Mouse (Mus musculus): Measurements from ENCODE around the gene Cep19. TPM values are rescaled to one million over a fixed set of nuclear protein-coding genes. Genes with fewer than 3 reads are reported as not detected.

The Cep19 gene
- polyA plus RNA-seq, 1 experiment from 2014 or later: 42.6 TPM

DNA sequence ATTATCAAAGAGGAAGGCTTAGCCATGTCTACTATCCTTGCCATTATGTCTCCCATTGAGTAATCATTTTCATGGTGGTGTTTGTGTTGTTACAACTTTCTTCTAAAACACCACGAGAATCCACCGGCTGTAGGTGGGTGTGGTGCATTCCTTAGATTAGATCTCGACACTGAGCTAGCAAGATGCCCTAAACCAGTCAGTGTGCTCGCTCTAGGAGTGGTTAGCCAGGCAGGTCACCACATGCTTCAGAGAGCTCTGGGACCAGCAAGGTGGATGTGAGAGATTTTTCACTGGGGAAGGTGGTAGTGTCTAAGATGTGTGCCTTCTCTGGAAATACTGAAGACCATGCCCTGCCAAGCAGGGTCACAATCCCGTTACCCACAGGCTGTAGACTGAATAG is 16.6 kb downstream of the Cep19 start:
- ATAC-seq (ENCODE audit: low FRiP score, low TSS enrichment): no peak
- Histone ChIP-seq H3K27ac (ENCODE audit: low read length) (no peak overlapping the region), H3K4me3 (ENCODE audit: low read length) (no peak overlapping the region), H3K4me2 (replicated peaks; ENCODE audit: low read depth, low read length) (no peak overlapping the region), H3K9ac (replicated peaks; ENCODE audit: low read length) (no peak overlapping the region), H3K9me3 (ENCODE audit: low read length) (no peaks in the 10 kb centered on the region), H3K27me3 (ENCODE audit: insufficient read depth, low read length) (no peaks in the 10 kb centered on the region), H3K36me3 (ENCODE audit: insufficient read depth, low read length) (no peaks in the 10 kb centered on the region), H3K4me1 (ENCODE audit: insufficient read depth, low read length) (no peaks in the 10 kb centered on the region)
- WGBS: 42% methylated on average over 5 of the region's 5 CpGs

DNA sequence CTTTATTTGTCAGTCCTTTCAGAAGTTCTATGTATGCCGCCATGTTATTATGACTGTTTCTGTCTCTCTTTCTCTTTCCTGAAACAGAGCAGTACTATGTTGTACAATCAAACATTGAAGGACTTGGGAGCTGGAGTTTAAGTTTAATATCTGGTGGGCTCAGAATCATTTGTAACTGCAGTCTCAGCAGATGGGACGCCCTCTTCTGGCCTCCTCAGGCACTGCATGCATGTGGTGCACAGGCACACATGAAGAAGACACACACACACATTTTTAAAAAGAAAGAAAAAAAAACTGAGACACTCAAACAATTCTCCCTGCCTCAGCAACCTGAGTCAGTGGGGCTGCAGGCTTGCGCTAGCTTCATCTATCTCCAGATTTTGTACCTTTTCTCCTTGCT is 20.9 kb downstream of the Cep19 start:
- H3K36me3 ChIP-seq (ENCODE audit: insufficient read depth, low read length): no peaks in the 10 kb centered on the region
- H3K9ac ChIP-seq (replicated peaks; ENCODE audit: low read length): no peak overlapping the region
- no peak overlapping the region for H3K4me2 ChIP-seq (replicated peaks; ENCODE audit: low read depth, low read length)
- H3K27me3 ChIP-seq (ENCODE audit: insufficient read depth, low read length): no peaks in the 10 kb centered on the region
- no peak for ATAC-seq (ENCODE audit: low FRiP score, low TSS enrichment)
- no peaks in the 10 kb centered on the region for H3K9me3 ChIP-seq (ENCODE audit: low read length)
- no peaks in the 10 kb centered on the region for H3K4me1 ChIP-seq (ENCODE audit: insufficient read depth, low read length)
- WGBS: 81% methylated on average over 3 of the region's 3 CpGs
- no peak overlapping the region for H3K4me3 ChIP-seq (ENCODE audit: low read length)
- H3K27ac ChIP-seq (ENCODE audit: low read length): no peak overlapping the region

DNA sequence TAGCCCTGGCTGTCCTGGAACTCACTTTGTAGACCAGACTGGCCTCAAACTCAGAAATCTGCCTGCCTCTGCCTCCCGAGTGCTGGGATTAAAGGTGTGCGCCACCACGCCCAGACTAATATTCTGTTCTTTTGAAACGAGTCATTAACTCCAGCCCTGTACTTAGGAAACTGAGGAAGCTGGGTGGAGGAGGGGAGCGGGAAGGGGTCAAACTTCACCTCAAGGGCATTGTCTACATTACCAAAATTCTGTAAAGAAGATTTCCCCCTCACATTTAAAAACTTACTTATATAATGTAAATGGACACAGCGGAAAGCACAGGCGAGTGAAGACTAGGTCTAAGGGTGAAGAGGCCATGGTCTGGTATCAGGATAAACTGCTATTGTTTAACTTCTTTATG is 24.4 kb downstream of the Cep19 start:
- no peak overlapping the region for H3K4me2 ChIP-seq (replicated peaks; ENCODE audit: low read depth, low read length)
- H3K4me1 ChIP-seq (ENCODE audit: insufficient read depth, low read length): no peaks in the 10 kb centered on the region
- no peak for ATAC-seq (ENCODE audit: low FRiP score, low TSS enrichment)
- peak overlapping the region; percentile 67; the same call in 1 of the 2 replicates for H3K27ac ChIP-seq (ENCODE audit: low read length)
- H3K9me3 ChIP-seq (ENCODE audit: low read length): no peaks in the 10 kb centered on the region
- H3K36me3 ChIP-seq (ENCODE audit: insufficient read depth, low read length): no peaks in the 10 kb centered on the region
- H3K27me3 ChIP-seq (ENCODE audit: insufficient read depth, low read length): no peaks in the 10 kb centered on the region
- WGBS: 84% methylated on average over 7 of the region's 7 CpGs
- H3K9ac ChIP-seq (replicated peaks; ENCODE audit: low read length): no peak overlapping the region
- no peak overlapping the region for H3K4me3 ChIP-seq (ENCODE audit: low read length)

DNA sequence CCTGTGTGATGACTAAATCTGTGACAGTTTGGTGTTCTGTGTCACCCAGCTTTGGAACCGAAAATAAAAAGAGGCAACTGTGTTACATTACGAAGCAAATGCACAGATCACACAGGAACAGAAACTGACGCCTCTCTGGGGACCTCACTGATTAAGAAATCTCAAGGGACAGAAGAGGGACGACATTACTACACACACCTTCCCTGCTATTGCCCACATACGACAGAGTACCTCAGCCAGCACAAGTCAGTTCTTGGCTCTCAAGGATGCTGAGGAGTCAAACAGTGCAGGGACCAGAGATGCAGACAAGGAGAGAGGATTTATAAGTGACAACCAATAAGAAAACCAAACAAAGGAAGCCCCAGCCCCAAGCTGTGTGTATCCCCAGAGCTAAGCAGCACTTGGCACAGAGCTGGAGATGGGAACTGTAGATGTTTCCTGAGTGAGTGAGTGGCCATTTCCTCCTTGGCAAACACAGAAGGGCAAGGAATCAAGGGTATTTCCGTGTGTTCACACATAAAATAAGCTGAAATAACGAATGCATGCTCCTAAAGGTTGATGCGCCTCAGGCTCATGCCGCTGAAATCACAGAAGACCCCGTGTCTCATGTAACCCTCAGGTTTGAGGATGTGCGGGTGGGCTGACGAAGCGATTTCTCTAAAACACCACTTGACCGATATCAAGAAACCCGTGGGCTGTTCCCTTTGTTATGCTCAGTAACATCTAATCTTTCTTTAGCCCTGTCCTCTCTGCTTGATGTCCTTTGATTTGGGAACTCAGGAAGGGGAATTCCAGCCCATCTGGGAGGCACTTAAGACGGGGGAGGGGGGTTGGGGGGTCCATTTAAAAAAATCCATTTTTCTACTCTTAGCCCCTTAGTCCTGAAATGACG is 25.1 kb downstream of the Cep19 start:
- H3K4me2 ChIP-seq (replicated peaks; ENCODE audit: low read depth, low read length): 0 out of 2 replicates have a peak overlapping the region, but pooled peaks have one; percentile 6
- WGBS: 57% methylated on average over 17 of the region's 17 CpGs
- H3K4me1 ChIP-seq (ENCODE audit: insufficient read depth, low read length): no peaks in the 10 kb centered on the region
- H3K36me3 ChIP-seq (ENCODE audit: insufficient read depth, low read length): no peaks in the 10 kb centered on the region
- H3K9me3 ChIP-seq (ENCODE audit: low read length): no peaks in the 10 kb centered on the region
- no peaks in the 10 kb centered on the region for H3K27me3 ChIP-seq (ENCODE audit: insufficient read depth, low read length)
- peak; percentile 9; the same call in 1 of the 2 replicates for ATAC-seq (ENCODE audit: low FRiP score, low TSS enrichment)
- H3K4me3 ChIP-seq (ENCODE audit: low read length): no peak overlapping the region
- H3K9ac ChIP-seq (replicated peaks; ENCODE audit: low read length): no peak overlapping the region
- peak overlapping the region; percentile 67; the same call in 1 of the 2 replicates for H3K27ac ChIP-seq (ENCODE audit: low read length)

DNA sequence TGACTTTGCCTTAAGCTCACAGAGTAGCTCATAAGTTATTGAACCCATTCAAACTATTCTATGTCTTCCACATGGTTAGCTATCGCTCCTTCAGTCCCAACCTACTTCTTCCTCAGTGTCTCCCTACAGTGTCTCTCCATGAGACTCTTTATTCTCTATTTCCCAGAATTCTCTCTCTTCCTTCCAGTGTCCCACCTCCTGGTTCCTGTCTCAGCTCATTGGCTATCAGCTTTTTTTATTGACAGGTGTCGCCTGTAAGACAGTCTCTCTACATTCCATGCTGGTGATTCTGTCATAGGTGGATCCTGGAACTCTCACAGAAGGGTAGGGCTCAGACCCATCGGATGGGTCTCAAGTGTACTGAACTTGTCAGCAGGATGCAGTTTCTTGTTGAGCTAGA is 25.8 kb downstream of the Cep19 start:
- no peak overlapping the region for H3K4me3 ChIP-seq (ENCODE audit: low read length)
- H3K9me3 ChIP-seq (ENCODE audit: low read length): no peaks in the 10 kb centered on the region
- H3K9ac ChIP-seq (replicated peaks; ENCODE audit: low read length): no peak overlapping the region
- no peaks in the 10 kb centered on the region for H3K36me3 ChIP-seq (ENCODE audit: insufficient read depth, low read length)
- no peak overlapping the region for H3K4me2 ChIP-seq (replicated peaks; ENCODE audit: low read depth, low read length)
- H3K27ac ChIP-seq (ENCODE audit: low read length): 0 out of 2 replicates have a peak overlapping the region, but pooled peaks have one; percentile 67
- ATAC-seq (ENCODE audit: low FRiP score, low TSS enrichment): no peak
- WGBS: 92% methylated on average over 3 of the region's 3 CpGs
- no peaks in the 10 kb centered on the region for H3K27me3 ChIP-seq (ENCODE audit: insufficient read depth, low read length)
- H3K4me1 ChIP-seq (ENCODE audit: insufficient read depth, low read length): no peaks in the 10 kb centered on the region

DNA sequence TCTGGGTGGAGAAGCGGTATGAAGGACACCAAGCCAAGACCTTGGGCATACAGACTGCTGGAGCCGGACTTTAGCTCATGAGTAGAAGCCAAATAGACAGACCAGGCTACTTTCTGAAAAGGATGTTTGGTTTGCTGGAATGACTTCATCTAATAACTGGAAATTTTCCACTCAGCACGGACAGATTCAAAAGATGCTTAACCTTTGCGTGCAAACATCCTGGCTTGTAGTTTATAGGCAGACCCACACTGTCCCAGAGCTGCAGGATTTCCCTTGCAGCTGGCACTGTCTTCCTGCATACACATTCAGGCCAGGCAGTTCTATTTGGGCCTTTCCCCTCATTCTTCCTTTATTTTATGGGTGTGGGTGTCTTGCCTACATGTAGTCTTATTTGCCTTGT is 27.4 kb downstream of the Cep19 start:
- Histone ChIP-seq H3K9ac (replicated peaks; ENCODE audit: low read length) (no peak overlapping the region), H3K4me1 (ENCODE audit: insufficient read depth, low read length) (no peaks in the 10 kb centered on the region), H3K9me3 (ENCODE audit: low read length) (no peaks in the 10 kb centered on the region), H3K27me3 (ENCODE audit: insufficient read depth, low read length) (no peaks in the 10 kb centered on the region), H3K27ac (ENCODE audit: low read length) (peak overlapping the region; percentile 63), H3K4me3 (ENCODE audit: low read length) (no peak overlapping the region), H3K36me3 (ENCODE audit: insufficient read depth, low read length) (no peaks in the 10 kb centered on the region), H3K4me2 (replicated peaks; ENCODE audit: low read depth, low read length) (no peak overlapping the region)
- ATAC-seq (ENCODE audit: low FRiP score, low TSS enrichment): no peak
- WGBS: 78% methylated on average over 4 of the region's 4 CpGs

DNA sequence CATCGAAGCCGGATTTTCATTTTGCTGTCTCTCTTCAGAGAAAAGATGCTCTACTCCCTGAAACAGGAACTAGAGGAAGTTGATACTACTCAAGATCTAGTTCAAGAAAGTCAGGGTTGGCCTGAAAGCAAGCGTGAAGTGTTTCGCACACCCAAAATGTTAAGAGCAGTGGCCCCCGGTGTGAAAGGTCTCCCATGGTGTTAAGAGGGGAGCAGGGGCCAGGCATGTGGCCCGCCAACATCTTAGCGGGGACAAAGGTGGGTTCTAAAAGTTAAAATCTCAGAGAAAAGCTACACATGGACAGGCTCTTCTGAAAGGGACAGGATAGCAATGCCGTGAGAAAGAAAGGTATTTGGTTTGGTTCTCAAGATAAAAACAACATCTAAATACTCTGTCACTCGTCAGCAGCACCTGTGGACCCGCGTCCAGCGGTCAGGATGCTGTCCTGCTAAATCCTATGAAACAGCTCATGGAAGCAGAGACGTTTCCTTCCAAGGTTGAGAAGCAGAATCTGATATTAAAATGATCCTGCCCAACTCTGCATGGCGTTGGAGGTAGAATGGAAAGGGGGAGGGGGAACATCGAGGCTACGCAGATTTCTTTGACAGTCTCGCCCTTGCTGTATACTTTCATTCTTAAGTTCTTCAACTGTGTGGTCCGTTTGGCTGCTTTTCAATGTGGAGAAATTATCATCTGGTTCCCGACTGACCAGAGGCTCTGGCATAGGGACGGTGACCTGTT is 30.0 kb downstream of the Cep19 start:
- 0 out of 2 replicates have a peak overlapping the region, but pooled peaks have one; percentile 12 for H3K27ac ChIP-seq (ENCODE audit: low read length)
- H3K9me3 ChIP-seq (ENCODE audit: low read length): no peaks in the 10 kb centered on the region
- no peaks in the 10 kb centered on the region for H3K27me3 ChIP-seq (ENCODE audit: insufficient read depth, low read length)
- H3K4me2 ChIP-seq (replicated peaks; ENCODE audit: low read depth, low read length): no peak overlapping the region
- no peaks in the 10 kb centered on the region for H3K4me1 ChIP-seq (ENCODE audit: insufficient read depth, low read length)
- ATAC-seq (ENCODE audit: low FRiP score, low TSS enrichment): no peak
- no peak overlapping the region for H3K9ac ChIP-seq (replicated peaks; ENCODE audit: low read length)
- WGBS: 77% methylated on average over 20 of the region's 20 CpGs
- no peak overlapping the region for H3K4me3 ChIP-seq (ENCODE audit: low read length)
- no peaks in the 10 kb centered on the region for H3K36me3 ChIP-seq (ENCODE audit: insufficient read depth, low read length)

DNA sequence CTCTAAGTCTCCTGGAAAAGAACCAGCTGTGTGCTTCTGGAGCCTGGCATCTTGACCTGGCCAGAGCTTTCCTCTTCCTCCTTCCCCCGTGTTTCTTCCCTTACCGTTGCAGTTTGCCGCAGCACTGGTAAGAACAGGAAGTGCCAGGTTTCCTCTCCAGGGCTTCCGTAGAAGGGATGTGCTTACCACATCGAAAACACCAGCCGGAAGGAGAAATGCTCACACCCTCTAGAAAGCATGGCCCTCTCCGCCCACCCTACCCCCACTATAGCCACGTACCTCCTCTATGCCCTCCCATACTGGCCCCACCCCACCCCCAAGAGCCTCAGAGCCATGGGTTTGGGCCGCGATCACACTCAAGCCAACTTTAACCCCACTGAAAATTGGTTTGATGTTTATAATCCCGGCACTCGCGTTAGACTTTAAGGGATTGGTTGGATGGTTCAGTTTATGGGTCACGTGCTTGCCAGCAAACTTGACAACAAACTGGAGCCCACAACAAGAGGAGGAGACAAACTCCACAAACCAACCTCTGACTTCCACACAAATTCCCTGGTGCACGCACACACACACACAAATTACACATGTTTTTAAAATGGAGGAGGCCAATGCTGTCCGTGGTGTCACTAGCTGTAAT is 30.7 kb downstream of the Cep19 start:
- Histone ChIP-seq H3K9me3 (ENCODE audit: low read length) (no peaks in the 10 kb centered on the region), H3K36me3 (ENCODE audit: insufficient read depth, low read length) (no peaks in the 10 kb centered on the region), H3K4me2 (replicated peaks; ENCODE audit: low read depth, low read length) (no peak overlapping the region), H3K27me3 (ENCODE audit: insufficient read depth, low read length) (no peaks in the 10 kb centered on the region; the same call in 1 of the 2 replicates), H3K27ac (ENCODE audit: low read length) (no peak overlapping the region), H3K9ac (replicated peaks; ENCODE audit: low read length) (no peak overlapping the region), H3K4me1 (ENCODE audit: insufficient read depth, low read length) (no peaks in the 10 kb centered on the region), H3K4me3 (ENCODE audit: low read length) (no peak overlapping the region)
- ATAC-seq (ENCODE audit: low FRiP score, low TSS enrichment): peak; percentile 76; the same call in 1 of the 2 replicates
- WGBS: 66% methylated on average over 16 of the region's 16 CpGs

DNA sequence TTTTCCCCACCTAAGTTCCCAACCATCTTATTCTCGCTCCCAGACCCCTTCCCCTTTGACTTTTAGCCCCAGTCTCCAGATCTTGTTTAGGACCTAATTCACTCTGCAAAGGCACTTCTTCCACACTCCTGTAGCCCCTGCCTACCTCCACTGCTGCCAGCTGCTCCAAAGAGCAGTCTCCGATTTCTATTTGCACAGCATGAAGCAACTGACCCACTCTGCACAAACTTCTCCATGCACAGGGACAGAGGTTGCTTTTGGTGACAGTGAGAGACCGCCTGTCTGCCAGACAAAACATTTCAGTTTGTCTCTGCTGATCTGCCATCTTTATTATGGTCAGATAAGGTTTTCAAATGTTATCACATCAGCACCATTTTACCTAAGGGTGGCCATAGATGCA is 33.5 kb downstream of the Cep19 start:
- no peaks in the 10 kb centered on the region for H3K36me3 ChIP-seq (ENCODE audit: insufficient read depth, low read length)
- H3K27ac ChIP-seq (ENCODE audit: low read length): no peak overlapping the region
- no peak overlapping the region for H3K4me2 ChIP-seq (replicated peaks; ENCODE audit: low read depth, low read length)
- no peaks in the 10 kb centered on the region for H3K4me1 ChIP-seq (ENCODE audit: insufficient read depth, low read length)
- no peak overlapping the region for H3K9ac ChIP-seq (replicated peaks; ENCODE audit: low read length)
- H3K9me3 ChIP-seq (ENCODE audit: low read length): no peaks in the 10 kb centered on the region
- ATAC-seq (ENCODE audit: low FRiP score, low TSS enrichment): no peak
- H3K27me3 ChIP-seq (ENCODE audit: insufficient read depth, low read length): no peaks in the 10 kb centered on the region; the same call in 1 of the 2 replicates
- WGBS: 85% methylated on average over 3 of the region's 3 CpGs
- H3K4me3 ChIP-seq (ENCODE audit: low read length): no peak overlapping the region
